In genomic region chr17:15377901-15378300, GRCm38 (mm10) we compare ENCODE assay signal across 10 mouse cellular contexts. TPM values are rescaled to one million over a fixed set of nuclear protein-coding genes. Genes with fewer than 3 reads are reported as not detected.
DNase-seq lines count a peak whose midpoint lies in the region; ATAC-seq lines count a peak whose summit lies in the region.
"Had no signal": no experiment of that assay in that cellular context is flagged by ENCODE, and none has a peak within 500 bp of the region (broad histone marks: within the 10 kb centered on the region; RNA-seq: fewer than 3 reads in every experiment).

No protein-coding gene starts in this region.

- H3K27ac ChIP-seq in forebrain, embryonic 11.5 days (ENCODE audit: low read depth, low read length): peak overlapping the region; percentile 89
- no peak overlapping the region; the same call in 1 of the 2 replicates for H3K27ac ChIP-seq in hindbrain, embryonic 16.5 days (ENCODE audit: low read depth, low read length)
- peak overlapping the region; percentile 99 for H3K27ac ChIP-seq in midbrain, embryonic 13.5 days
- H3K27ac ChIP-seq: embryonic facial prominence, embryonic 12.5 days; limb, embryonic 12.5 days had no signal

- H3K9ac ChIP-seq in forebrain, embryonic 11.5 days (ENCODE audit: low read length): peak overlapping the region; percentile 17; the same call in 1 of the 2 replicates
- H3K9ac ChIP-seq in hindbrain, embryonic 16.5 days (ENCODE audit: low read depth, low read length): no peak overlapping the region
- peak overlapping the region; percentile 96 for H3K9ac ChIP-seq in midbrain, embryonic 13.5 days (replicated peaks)
- H3K9ac ChIP-seq: embryonic facial prominence, embryonic 12.5 days; limb, embryonic 12.5 days had no signal

- DNase-seq in gastrocnemius, adult 18-20 months (ENCODE audit: low spot score): peak; percentile 56
- no peak for DNase-seq in gastrocnemius, postnatal 25 days
- peak; percentile 79 for DNase-seq in MN1 (ENCODE audit: low spot score)
- DNase-seq in forebrain, embryonic 11.5 days (ENCODE audit: low spot score): no peak
- DNase-seq in spleen, postnatal 10 days (ENCODE audit: low spot score in 2 of 2): no peak
- no peak for DNase-seq in layer of hippocampus, adult 8-10 months (ENCODE audit: low spot score in 2 of 2)

- H3K27me3 ChIP-seq in forebrain, embryonic 11.5 days (ENCODE audit: control insufficient read depth, insufficient read depth, low read length): peaks cover 2% of the 10 kb centered on the region; the same call in 1 of the 2 replicates
- no peaks in the 10 kb centered on the region; the same call in 1 of the 2 replicates for H3K27me3 ChIP-seq in hindbrain, embryonic 16.5 days (replicated peaks; ENCODE audit: control insufficient read depth, insufficient read depth, low read length)
- peaks cover 5% of the 10 kb centered on the region for H3K27me3 ChIP-seq in midbrain, embryonic 13.5 days

- H3K4me3 ChIP-seq in forebrain, embryonic 11.5 days (ENCODE audit: low read depth, low read length): no peak overlapping the region
- H3K4me3 ChIP-seq in hindbrain, embryonic 16.5 days (ENCODE audit: low read length): no peak overlapping the region
- peak overlapping the region; percentile 94; the same call in 1 of the 2 replicates for H3K4me3 ChIP-seq in midbrain, embryonic 13.5 days (replicated peaks)
- H3K4me3 ChIP-seq: embryonic facial prominence, embryonic 12.5 days; limb, embryonic 12.5 days had no signal

- WGBS in forebrain, embryonic 11.5 days: 0% methylated on average over 1 of the region's 1 CpGs
- WGBS in hindbrain, embryonic 16.5 days: 0% methylated on average over 1 of the region's 1 CpGs
- 0% methylated on average over 1 of the region's 1 CpGs for WGBS in midbrain, embryonic 13.5 days

- H3K4me2 ChIP-seq in forebrain, embryonic 11.5 days (ENCODE audit: low read depth, low read length, severe bottlenecking): peak overlapping the region; percentile 62
- H3K4me2 ChIP-seq in hindbrain, embryonic 16.5 days (ENCODE audit: low read length): peak overlapping the region; percentile 87
- H3K4me2 ChIP-seq in midbrain, embryonic 13.5 days (replicated peaks): peak overlapping the region; percentile 94
- H3K4me2 ChIP-seq: embryonic facial prominence, embryonic 12.5 days; limb, embryonic 12.5 days had no signal

- no peak for ATAC-seq in forebrain, embryonic 11.5 days (replicated peaks; ENCODE audit: low FRiP score)
- ATAC-seq in hindbrain, embryonic 16.5 days: no peak; the same call in 1 of the 2 replicates
- ATAC-seq in midbrain, embryonic 13.5 days: no peak

- peaks cover 2% of the 10 kb centered on the region; the same call in 1 of the 2 replicates for H3K36me3 ChIP-seq in forebrain, embryonic 11.5 days (ENCODE audit: control insufficient read depth, insufficient read depth, low read length)
- no peaks in the 10 kb centered on the region for H3K36me3 ChIP-seq in hindbrain, embryonic 16.5 days (ENCODE audit: control insufficient read depth, insufficient read depth, low read length)
- H3K36me3 ChIP-seq in midbrain, embryonic 13.5 days: peaks cover 4% of the 10 kb centered on the region; the same call in 1 of the 2 replicates
- H3K36me3 ChIP-seq: embryonic facial prominence, embryonic 12.5 days; limb, embryonic 12.5 days had no signal

- no peaks in the 10 kb centered on the region for H3K9me3 ChIP-seq in forebrain, embryonic 11.5 days (ENCODE audit: control insufficient read depth, low read length)
- no peaks in the 10 kb centered on the region for H3K9me3 ChIP-seq in hindbrain, embryonic 16.5 days (ENCODE audit: control insufficient read depth, low read length)
- H3K9me3 ChIP-seq in midbrain, embryonic 13.5 days: no peaks in the 10 kb centered on the region
- H3K9me3 ChIP-seq: embryonic facial prominence, embryonic 12.5 days; limb, embryonic 12.5 days had no signal

- H3K4me1 ChIP-seq in forebrain, embryonic 11.5 days (replicated peaks; ENCODE audit: control insufficient read depth, insufficient read depth, low read length): peaks cover 52% of the 10 kb centered on the region
- peaks cover 45% of the 10 kb centered on the region for H3K4me1 ChIP-seq in hindbrain, embryonic 16.5 days (ENCODE audit: control insufficient read depth, insufficient read depth, low read depth, low read length)
- peaks cover 79% of the 10 kb centered on the region for H3K4me1 ChIP-seq in midbrain, embryonic 13.5 days (replicated peaks)

RNA-seq across cellular contexts. Expression of gene Dll1, which starts 1.2 kb away (rescaled TPM):
- total RNA-seq in gastrocnemius, adult 18-20 months (2021): 1 to 10 TPM; 2.2 to 4.7 TPM
- total RNA-seq in gastrocnemius, postnatal 25 days (2021): 1 to 10 TPM; 3.4 to 3.8 TPM
- polyA plus RNA-seq in forebrain, embryonic 11.5 days (2014; fragmentation: Nextera tagmentation; extraction: Ambion mirVana): 84.7 and 97.4 TPM in 2 replicates
- polyA plus RNA-seq in hindbrain, embryonic 16.5 days (2015; fragmentation: Nextera tagmentation; extraction: Ambion mirVana): 16.3 and 17.7 TPM in 2 replicates
- polyA plus RNA-seq in midbrain, embryonic 13.5 days (2015; fragmentation: Nextera tagmentation; extraction: Ambion mirVana): 45.4 and 47.7 TPM in 2 replicates
- total RNA-seq in layer of hippocampus, adult 8-10 months (2022): 10 to 100 TPM in 2 of 4 experiments, 1 to 10 TPM in 2; 8.7 to 12.3 (median 10.6) TPM

RNA-seq across cellular contexts. Expression of gene Fam120b, which starts 18.1 kb away (rescaled TPM):
- total RNA-seq in gastrocnemius, adult 18-20 months (2021): 1 to 10 TPM; 9.8 to 10.0 TPM
- 10 to 100 TPM in 1 of 2 experiments, 1 to 10 TPM in 1; 8.6 to 10.3 TPM for total RNA-seq in gastrocnemius, postnatal 25 days (2021)
- polyA plus RNA-seq in forebrain, embryonic 11.5 days (2014; fragmentation: Nextera tagmentation; extraction: Ambion mirVana): 32.7 and 33.6 TPM in 2 replicates
- polyA plus RNA-seq in hindbrain, embryonic 16.5 days (2015; fragmentation: Nextera tagmentation; extraction: Ambion mirVana): 45.8 and 48.0 TPM in 2 replicates
- polyA plus RNA-seq in midbrain, embryonic 13.5 days (2015; fragmentation: Nextera tagmentation; extraction: Ambion mirVana): 43.6 and 46.5 TPM in 2 replicates
- 10 to 100 TPM; 45.0 to 55.4 (median 50.5) TPM for total RNA-seq in layer of hippocampus, adult 8-10 months (2022)

Comparison
In these comparisons a context has a peak if more than half of its experiments do, and no peak if none do; other contexts are left out.
1. DNase-seq: peak in gastrocnemius, adult 18-20 months (single experiment) and MN1 (single experiment); none in gastrocnemius, postnatal 25 days (single experiment), forebrain, embryonic 11.5 days (single experiment), spleen, postnatal 10 days (0 of 2) and layer of hippocampus, adult 8-10 months (0 of 2).
2. RNA of gene Fam120b, which starts 18.1 kb away (total RNA-seq): 45.0 to 55.4 TPM in layer of hippocampus, adult 8-10 months; 8.6 to 10.3 TPM in gastrocnemius, postnatal 25 days and 9.8 to 10.0 TPM in gastrocnemius, adult 18-20 months; every median in the first group is over 4 times any median in the second.
3. Peak in every context shown above with its lines, with median percentiles within 50 percentile points of each other: H3K4me2 ChIP-seq.